Mouse (Mus musculus): Measurements from ENCODE around the gene Snx15. TPM values are rescaled to one million over a fixed set of nuclear protein-coding genes. Genes with fewer than 3 reads are reported as not detected.
"Not testable (repeated sequence)": the region's sequence is repeated elsewhere in the genome, so short reads cannot be mapped to it uniquely, and the experiment has no call there.

Gene Snx15
- polyA plus RNA-seq, 1 experiment from 2014 or later: 64.3 TPM

DNA sequence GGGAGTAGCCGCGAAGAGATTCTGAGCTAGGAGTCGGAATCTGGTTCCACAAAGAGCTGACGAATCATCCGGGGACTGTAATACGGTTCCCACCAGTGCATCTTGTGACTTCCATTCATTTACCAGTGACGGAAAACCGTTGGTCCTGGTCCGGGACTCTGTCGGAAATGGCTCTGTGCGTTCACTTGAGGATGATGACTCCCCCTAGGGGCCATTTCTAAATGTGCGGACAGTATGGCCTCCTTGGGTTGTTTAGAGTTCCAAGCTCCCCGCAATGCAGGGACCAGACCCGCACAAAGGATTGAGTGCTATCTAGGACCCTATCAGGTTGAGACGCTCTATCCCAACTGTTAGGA, 13.3 kb upstream of the Snx15 start, which contains the start of gene Arl2:
TSS of gene Arl2 (minus strand) at position 155 of the 356 bp plus-strand sequence.
- H3K27me3 ChIP-seq (replicated peaks; ENCODE audit: control insufficient read depth, insufficient read depth, low read length): no peaks in the 10 kb centered on the region
- 0% methylated on average over 15 of the region's 15 CpGs for WGBS
- H3K9ac ChIP-seq (ENCODE audit: low read depth, low read length): peak within 1 kb of the TSS; percentile 71
- peak within 1 kb of the TSS; percentile 69 for H3K4me2 ChIP-seq (ENCODE audit: low read length)
- H3K4me3 ChIP-seq (ENCODE audit: low read length): peak within 1 kb of the TSS; percentile 53
- peak within 1 kb of the TSS; percentile 94 for H3K27ac ChIP-seq (ENCODE audit: low read depth, low read length)
- H3K36me3 ChIP-seq (ENCODE audit: control insufficient read depth, insufficient read depth, low read length): no peaks in the 10 kb centered on the region
- H3K9me3 ChIP-seq (ENCODE audit: control insufficient read depth, low read length): no peaks in the 10 kb centered on the region
- peaks cover 11% of the 10 kb centered on the region for H3K4me1 ChIP-seq (ENCODE audit: control insufficient read depth, insufficient read depth, low read depth, low read length)
- peak; percentile 80 for ATAC-seq

DNA sequence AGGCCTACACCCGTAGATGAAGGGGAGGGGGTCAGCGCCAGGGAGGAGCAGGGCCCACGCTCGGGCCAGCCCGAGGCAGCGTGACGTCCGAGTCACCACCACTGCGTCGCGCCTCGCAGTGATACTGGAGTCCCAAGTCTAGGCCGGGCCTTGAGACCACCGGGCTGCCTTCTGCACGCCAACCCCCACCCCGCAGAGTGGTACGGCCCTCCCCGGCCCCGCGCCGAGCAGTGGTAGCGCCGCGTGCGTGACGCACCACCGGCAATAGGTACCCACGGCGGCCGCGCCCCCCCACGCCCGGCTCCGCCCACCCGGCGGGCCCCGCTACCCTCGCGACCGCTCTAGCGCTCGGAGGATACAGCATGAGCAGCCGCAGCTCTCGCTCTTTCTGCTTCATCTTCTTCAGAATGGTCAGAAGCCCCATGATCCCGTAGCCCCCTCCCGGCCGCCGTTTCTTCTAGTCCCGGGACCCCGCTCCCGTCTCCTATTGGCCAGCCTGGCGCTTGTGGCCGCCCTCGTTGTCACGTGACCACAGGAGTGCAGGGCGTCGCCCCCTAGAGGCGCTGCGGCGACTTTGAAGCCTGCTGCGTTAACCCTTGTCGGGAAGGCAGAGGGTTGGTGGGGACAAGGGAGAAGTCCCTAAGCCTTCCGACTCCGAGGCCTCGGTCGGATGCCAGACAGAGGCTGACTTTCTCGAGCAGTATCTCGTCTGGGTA, 12.7 kb upstream of the Snx15 start, which contains the start of gene Batf2:
TSS of gene Batf2 (plus strand) at position 306 of the 716 bp plus-strand sequence.
- Histone ChIP-seq H3K4me1 (ENCODE audit: control insufficient read depth, insufficient read depth, low read depth, low read length) (peaks cover 11% of the 10 kb centered on the region), H3K4me3 (ENCODE audit: low read length) (peak within 1 kb of the TSS; percentile 53), H3K9ac (ENCODE audit: low read depth, low read length) (peak within 1 kb of the TSS; percentile 71), H3K9me3 (ENCODE audit: control insufficient read depth, low read length) (no peaks in the 10 kb centered on the region), H3K4me2 (ENCODE audit: low read length) (peak within 1 kb of the TSS; percentile 69), H3K27ac (ENCODE audit: low read depth, low read length) (peak within 1 kb of the TSS; percentile 94), H3K27me3 (replicated peaks; ENCODE audit: control insufficient read depth, insufficient read depth, low read length) (no peaks in the 10 kb centered on the region), H3K36me3 (ENCODE audit: control insufficient read depth, insufficient read depth, low read length) (peaks cover 2% of the 10 kb centered on the region; the same call in 1 of the 2 replicates)
- peak; percentile 94 for ATAC-seq
- under 1% methylated on average over 55 of the region's 68 CpGs for WGBS

DNA sequence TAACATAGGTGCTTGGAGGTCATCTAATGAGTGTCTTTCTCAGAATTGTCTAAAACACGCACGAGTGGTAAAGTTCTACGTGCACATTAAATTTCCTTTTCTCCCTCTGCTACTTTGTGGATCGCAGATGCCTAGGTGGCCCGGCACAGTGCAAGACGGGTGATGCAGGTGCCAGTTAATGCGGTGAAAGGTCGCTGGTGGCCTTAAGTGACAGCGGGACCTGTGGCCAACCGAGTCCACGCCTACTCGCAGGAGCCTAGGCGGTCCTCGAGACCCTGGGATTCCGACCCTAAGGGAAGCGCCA, 12.2 kb upstream of the Snx15 start:
- 6% methylated on average over 16 of the region's 16 CpGs for WGBS

DNA sequence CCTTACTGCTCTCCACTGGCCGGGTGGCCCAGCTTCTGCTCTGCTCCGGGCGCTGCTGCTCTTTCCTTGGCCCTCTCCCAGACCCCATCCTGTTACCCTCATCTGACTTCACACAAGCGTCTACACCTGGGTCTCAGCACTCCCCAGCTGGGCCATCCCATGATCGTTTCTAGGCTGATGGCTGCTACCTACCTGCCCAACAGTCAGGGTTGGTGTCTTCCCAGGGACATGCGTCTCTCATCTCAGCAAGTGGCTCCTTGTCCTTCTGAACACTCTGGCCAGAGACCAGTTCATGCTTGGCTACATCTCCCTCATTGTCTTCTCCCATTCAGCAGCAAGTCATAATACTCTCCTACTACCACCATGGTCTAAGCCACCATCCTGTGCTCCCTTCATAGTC, 11.6 kb upstream of the Snx15 start:
- no peaks in the 10 kb centered on the region for H3K27me3 ChIP-seq (replicated peaks; ENCODE audit: control insufficient read depth, insufficient read depth, low read length)
- H3K9me3 ChIP-seq (ENCODE audit: control insufficient read depth, low read length): no peaks in the 10 kb centered on the region
- H3K4me1 ChIP-seq (ENCODE audit: control insufficient read depth, insufficient read depth, low read depth, low read length): peaks cover 11% of the 10 kb centered on the region
- H3K4me2 ChIP-seq (ENCODE audit: low read length): peak overlapping the region; percentile 69
- 90% methylated on average over 6 of the region's 6 CpGs for WGBS
- peak overlapping the region; percentile 71 for H3K9ac ChIP-seq (ENCODE audit: low read depth, low read length)
- ATAC-seq: no peak
- H3K36me3 ChIP-seq (ENCODE audit: control insufficient read depth, insufficient read depth, low read length): peaks cover 8% of the 10 kb centered on the region
- no peak overlapping the region for H3K27ac ChIP-seq (ENCODE audit: low read depth, low read length)
- H3K4me3 ChIP-seq (ENCODE audit: low read length): peak overlapping the region; percentile 53

More for the DNA sequence above, 12.2 kb upstream of the Snx15 start:
- peaks cover 7% of the 10 kb centered on the region for H3K36me3 ChIP-seq (ENCODE audit: control insufficient read depth, insufficient read depth, low read length)
- peak overlapping the region; percentile 71 for H3K9ac ChIP-seq (ENCODE audit: low read depth, low read length)
- peak overlapping the region; percentile 94 for H3K27ac ChIP-seq (ENCODE audit: low read depth, low read length)
- peak overlapping the region; percentile 53 for H3K4me3 ChIP-seq (ENCODE audit: low read length)
- H3K4me2 ChIP-seq (ENCODE audit: low read length): peak overlapping the region; percentile 69
- no peaks in the 10 kb centered on the region for H3K9me3 ChIP-seq (ENCODE audit: control insufficient read depth, low read length)
- no peak for ATAC-seq
- peaks cover 11% of the 10 kb centered on the region for H3K4me1 ChIP-seq (ENCODE audit: control insufficient read depth, insufficient read depth, low read depth, low read length)
- H3K27me3 ChIP-seq (replicated peaks; ENCODE audit: control insufficient read depth, insufficient read depth, low read length): no peaks in the 10 kb centered on the region

DNA sequence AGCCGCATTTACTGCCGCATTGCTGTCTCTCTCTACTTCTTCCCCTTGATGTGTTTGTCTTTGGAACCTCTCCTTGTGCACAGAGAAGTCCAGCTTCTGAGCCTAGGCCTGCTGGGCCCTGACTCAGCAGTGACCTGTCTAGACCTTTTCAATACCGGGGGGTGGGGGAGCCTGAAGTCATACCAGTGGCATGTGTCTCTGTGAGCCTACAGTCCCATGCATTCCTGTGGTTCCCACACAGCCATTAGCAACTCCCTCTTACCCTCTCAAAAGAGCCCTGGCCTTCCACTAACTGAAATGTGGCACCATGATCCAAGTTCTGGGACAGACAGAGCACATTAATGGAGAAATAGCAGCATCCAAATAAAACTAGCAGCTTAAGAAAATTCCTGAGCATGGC, 8.3 kb upstream of the Snx15 start:
- WGBS: 87% methylated on average over 3 of the region's 3 CpGs
- no peak overlapping the region for H3K4me2 ChIP-seq (ENCODE audit: low read length)
- no peak overlapping the region for H3K4me3 ChIP-seq (ENCODE audit: low read length)
- H3K9ac ChIP-seq (ENCODE audit: low read depth, low read length): no peak overlapping the region
- H3K27me3 ChIP-seq (replicated peaks; ENCODE audit: control insufficient read depth, insufficient read depth, low read length): no peaks in the 10 kb centered on the region
- H3K36me3 ChIP-seq (ENCODE audit: control insufficient read depth, insufficient read depth, low read length): peaks cover 8% of the 10 kb centered on the region
- H3K27ac ChIP-seq (ENCODE audit: low read depth, low read length): no peak overlapping the region
- ATAC-seq: no peak
- peaks cover 8% of the 10 kb centered on the region for H3K4me1 ChIP-seq (ENCODE audit: control insufficient read depth, insufficient read depth, low read depth, low read length)
- no peaks in the 10 kb centered on the region for H3K9me3 ChIP-seq (ENCODE audit: control insufficient read depth, low read length)

DNA sequence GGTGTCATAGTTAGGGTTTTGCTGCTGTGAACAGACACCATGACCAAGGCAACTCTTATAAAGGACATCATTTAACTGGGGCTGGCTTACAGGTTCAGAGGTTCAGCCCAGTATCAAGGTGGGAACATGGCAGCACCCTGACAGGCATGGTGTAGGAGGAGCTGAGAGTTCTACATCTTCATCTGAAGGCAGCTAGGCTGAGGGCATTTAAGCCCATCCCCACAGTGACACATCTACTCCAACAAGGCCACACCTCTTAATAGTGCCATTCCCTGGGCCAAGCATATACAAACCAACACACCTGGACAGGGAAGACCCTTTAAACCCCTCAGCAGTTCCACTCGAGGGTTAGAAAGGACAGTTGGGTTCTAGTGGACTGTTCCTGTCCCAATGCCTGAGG, 5.1 kb upstream of the Snx15 start:
- H3K4me3 ChIP-seq (ENCODE audit: low read length); H3K27ac ChIP-seq (ENCODE audit: low read depth, low read length); H3K4me2 ChIP-seq (ENCODE audit: low read length); H3K27me3 ChIP-seq (replicated peaks; ENCODE audit: control insufficient read depth, insufficient read depth, low read length); H3K9me3 ChIP-seq (ENCODE audit: control insufficient read depth, low read length); H3K9ac ChIP-seq (ENCODE audit: low read depth, low read length); H3K4me1 ChIP-seq (ENCODE audit: control insufficient read depth, insufficient read depth, low read depth, low read length); H3K36me3 ChIP-seq (ENCODE audit: control insufficient read depth, insufficient read depth, low read length): not testable (repeated sequence)
- ATAC-seq: peak; percentile 15; the same call in 1 of the 2 replicates
- WGBS: 60% methylated on average over 1 of the region's 1 CpGs

DNA sequence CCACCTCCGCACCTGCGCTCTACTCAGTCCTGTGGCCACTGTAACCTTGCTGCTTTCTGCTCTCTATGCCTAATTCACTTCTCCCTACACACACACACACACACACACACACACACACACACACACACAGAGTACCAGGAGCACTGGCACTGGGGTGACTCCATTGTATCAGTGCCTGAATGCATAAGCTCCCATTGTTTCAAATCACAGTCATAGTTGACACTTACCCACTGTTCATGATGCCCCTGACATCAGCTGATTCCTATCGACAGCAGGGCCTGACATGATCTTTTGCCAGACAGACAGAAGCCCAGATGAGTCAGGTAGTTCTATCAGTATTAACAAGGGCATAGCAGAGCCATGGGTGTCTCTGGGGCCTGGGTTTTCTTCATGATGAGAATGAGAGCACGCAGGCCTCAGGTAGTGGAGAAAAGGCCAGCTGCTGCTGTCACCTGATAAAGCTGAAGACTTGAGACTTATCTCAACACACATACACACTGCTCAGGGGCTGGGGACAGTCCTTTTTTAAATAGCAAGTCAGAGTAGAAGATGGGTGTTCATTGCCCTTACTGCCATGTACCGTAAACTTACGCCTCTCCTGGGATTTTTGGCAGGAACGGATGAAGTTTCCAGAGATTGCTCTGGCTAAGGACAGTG, 4.2 kb upstream of the Snx15 start:
- H3K9me3 ChIP-seq (ENCODE audit: control insufficient read depth, low read length): no peaks in the 10 kb centered on the region
- no peak overlapping the region for H3K9ac ChIP-seq (ENCODE audit: low read depth, low read length)
- ATAC-seq: no peak
- H3K27ac ChIP-seq (ENCODE audit: low read depth, low read length): no peak overlapping the region
- 78% methylated on average over 7 of the region's 7 CpGs for WGBS
- no peaks in the 10 kb centered on the region for H3K4me1 ChIP-seq (ENCODE audit: control insufficient read depth, insufficient read depth, low read depth, low read length)
- no peak overlapping the region for H3K4me3 ChIP-seq (ENCODE audit: low read length)
- H3K36me3 ChIP-seq (ENCODE audit: control insufficient read depth, insufficient read depth, low read length): peaks cover 8% of the 10 kb centered on the region
- H3K4me2 ChIP-seq (ENCODE audit: low read length): no peak overlapping the region
- no peaks in the 10 kb centered on the region for H3K27me3 ChIP-seq (replicated peaks; ENCODE audit: control insufficient read depth, insufficient read depth, low read length)

DNA sequence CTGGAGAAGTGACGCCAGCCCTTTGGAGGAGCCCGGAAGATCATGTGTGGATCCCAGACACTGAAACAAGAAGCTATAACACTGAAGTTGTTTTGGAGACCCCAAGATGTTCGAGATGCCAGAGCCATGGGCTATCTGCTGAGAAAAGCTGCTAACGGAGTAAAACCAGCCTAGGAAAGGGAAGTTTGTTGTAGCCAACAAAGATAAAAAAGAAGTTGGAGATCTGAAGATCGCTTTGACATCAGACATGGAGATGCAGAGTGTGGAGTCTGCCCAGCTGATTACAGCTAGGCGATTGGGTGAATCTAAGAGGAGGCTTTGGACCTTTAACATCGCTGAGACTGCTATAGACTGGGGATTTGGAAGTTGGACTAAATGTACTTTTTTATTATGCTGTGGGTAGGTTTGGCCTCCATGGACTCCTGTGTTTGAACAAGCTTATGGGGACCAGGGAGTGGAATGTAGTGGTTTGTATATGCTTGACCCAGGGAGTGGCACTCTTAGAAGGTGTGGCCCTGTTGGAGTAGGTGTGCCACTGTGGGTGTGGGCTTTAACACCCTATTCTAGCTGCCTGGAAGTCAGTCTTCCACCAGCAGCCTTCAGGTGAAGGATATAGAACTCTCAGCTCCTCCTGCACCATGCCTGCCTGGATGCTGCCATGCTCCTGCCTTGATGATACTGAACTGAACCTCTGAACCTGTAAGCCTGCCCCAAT, 2.5 kb upstream of the Snx15 start:
- H3K27me3 ChIP-seq (replicated peaks; ENCODE audit: control insufficient read depth, insufficient read depth, low read length); H3K27ac ChIP-seq (ENCODE audit: low read depth, low read length); H3K4me1 ChIP-seq (ENCODE audit: control insufficient read depth, insufficient read depth, low read depth, low read length); H3K4me3 ChIP-seq (ENCODE audit: low read length); H3K9me3 ChIP-seq (ENCODE audit: control insufficient read depth, low read length); H3K4me2 ChIP-seq (ENCODE audit: low read length); H3K9ac ChIP-seq (ENCODE audit: low read depth, low read length); ATAC-seq; H3K36me3 ChIP-seq (ENCODE audit: control insufficient read depth, insufficient read depth, low read length): not testable (repeated sequence)
- 82% methylated on average over 7 of the region's 7 CpGs for WGBS

Measured in hindbrain, embryonic 16.5 days (tissue).